Mouse (Mus musculus) adrenal gland, postnatal 4 days (tissue): ENCODE data around the gene Map2k5. TPM values are rescaled to one million over a fixed set of nuclear protein-coding genes. Genes with fewer than 3 reads are reported as not detected.

Experiments used
- DNase-seq, 2 experiments: peaks; one replicate each; pipeline ENCODE4 v3.0.0; 2021 to 2022; ENCODE audit warnings: low spot score in 2 of 2, mixed read lengths in 2 of 2
- total RNA-seq, 2 experiments: library from RNA; stranded (reverse); gene quantifications; 2 replicates each; pipeline ENCODE4 v1.2.3; 2021

Map2k5 gene
- total RNA-seq, 2 experiments from 2014 or later = 44.6 to 46.0 TPM

- DNase-seq = no peak
These were observed 230.4 kb downstream of the Map2k5 start for GRCm38 (mm10) chr9:63147296-63147695.

- DNase-seq = no peak
These were observed 230.8 kb downstream of the Map2k5 start for GRCm38 (mm10) chr9:63146856-63147274.

GRCm38 (mm10) chr9:63146126-63146855 lies 231.4 kb downstream of the Map2k5 start:
- DNase-seq = no peak

GRCm38 (mm10) chr9:63145249-63146125 lies 232.2 kb downstream of the Map2k5 start:
- no peak for DNase-seq

- no peak for DNase-seq
These were observed 233.0 kb downstream of the Map2k5 start for GRCm38 (mm10) chr9:63144502-63145248.

GRCm38 (mm10) chr9:63143641-63144501 lies 233.8 kb downstream of the Map2k5 start:
- no peak for DNase-seq

- DNase-seq = no peak
These were observed 234.5 kb downstream of the Map2k5 start for GRCm38 (mm10) chr9:63143227-63143626.

- no peak for DNase-seq
These were observed 235.2 kb downstream of the Map2k5 start for GRCm38 (mm10) chr9:63142335-63143036.

- no peak for DNase-seq
These were observed 235.9 kb downstream of the Map2k5 start for GRCm38 (mm10) chr9:63141641-63142334.

- no peak for DNase-seq
These were observed 237.5 kb downstream of the Map2k5 start for GRCm38 (mm10) chr9:63140211-63140610.

GRCm38 (mm10) chr9:63139661-63140060 lies 238.0 kb downstream of the Map2k5 start:
- DNase-seq = no peak

- no peak for DNase-seq
These were observed 239.2 kb downstream of the Map2k5 start for GRCm38 (mm10) chr9:63138481-63138967.

GRCm38 (mm10) chr9:63137615-63137915 lies 240.1 kb downstream of the Map2k5 start:
- DNase-seq = no peak

GRCm38 (mm10) chr9:63136756-63137614 lies 240.7 kb downstream of the Map2k5 start:
- DNase-seq = no peak

GRCm38 (mm10) chr9:63136241-63136640 lies 241.5 kb downstream of the Map2k5 start:
- DNase-seq = no peak

- DNase-seq = no peak
These were observed 241.9 kb downstream of the Map2k5 start for GRCm38 (mm10) chr9:63135801-63136200.

- no peak for DNase-seq
These were observed 242.3 kb downstream of the Map2k5 start for GRCm38 (mm10) chr9:63135356-63135755.

GRCm38 (mm10) chr9:63133659-63134058 lies 244.0 kb downstream of the Map2k5 start:
- DNase-seq = no peak
